Mouse (Mus musculus) spleen, adult 18-20 months (tissue): Measurements from ENCODE around the gene Ifi35.
A peak's percentile ranks its signal among the peaks of the same experiment; 100 is the strongest.
"Not testable (repeated sequence)": the region's sequence is repeated elsewhere in the genome, so short reads cannot be mapped to it uniquely, and the experiment has no call there.

Source experiments
- DNase-seq, 2 experiments: peaks; one replicate each; pipeline ENCODE4 v3.0.0; 2022; ENCODE audit warnings: mixed read lengths in 2 of 2

The Ifi35 gene

DNA sequence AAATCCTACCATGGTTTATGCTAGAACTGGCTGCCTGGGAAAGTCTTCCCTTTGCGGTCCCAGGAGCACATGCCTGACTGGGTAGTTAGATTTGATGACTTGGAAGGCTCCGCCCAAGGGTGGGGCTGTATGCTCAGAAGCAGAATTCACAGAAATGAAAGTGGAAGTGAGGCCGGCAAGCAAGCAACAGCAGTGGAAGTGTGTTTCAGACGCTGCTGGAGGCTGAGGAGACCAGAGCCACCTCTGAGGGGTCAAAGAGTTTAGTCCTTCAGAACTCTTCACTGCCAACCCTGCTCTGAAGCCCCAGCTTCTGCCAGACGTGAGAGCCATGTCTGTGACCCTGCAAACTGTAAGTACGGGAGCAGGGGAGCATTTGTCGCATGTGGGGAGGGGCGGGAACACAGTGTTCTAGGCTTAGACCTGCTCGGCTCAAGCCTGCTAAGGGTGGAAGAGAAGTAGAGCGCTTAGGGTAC lies at the start of gene Ifi35:
Gene Ifi35 (plus strand): TSS at position 134 of the 473 bp plus-strand sequence.
- peak; percentile 59 to 74 for DNase-seq

DNA sequence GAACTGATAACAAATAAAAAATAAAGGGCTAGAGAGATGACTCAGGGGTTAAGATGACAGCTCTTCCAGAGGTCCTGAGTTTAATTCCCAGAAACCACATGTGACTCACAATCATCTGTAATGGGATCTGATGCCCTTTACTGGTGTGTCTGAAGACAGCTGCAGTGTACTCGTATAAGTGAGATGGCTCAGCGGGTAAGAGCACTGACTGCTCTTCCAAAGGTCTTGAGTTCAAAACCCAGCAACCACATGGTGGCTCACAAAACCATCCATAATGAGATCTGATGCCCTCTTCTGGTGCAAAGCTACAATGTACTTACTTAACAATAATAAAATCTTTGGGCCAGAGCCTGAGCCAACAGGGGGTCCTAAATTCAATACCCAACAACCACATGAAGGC lies 32.9 kb upstream of the Ifi35 start:
- DNase-seq: no peak

DNA sequence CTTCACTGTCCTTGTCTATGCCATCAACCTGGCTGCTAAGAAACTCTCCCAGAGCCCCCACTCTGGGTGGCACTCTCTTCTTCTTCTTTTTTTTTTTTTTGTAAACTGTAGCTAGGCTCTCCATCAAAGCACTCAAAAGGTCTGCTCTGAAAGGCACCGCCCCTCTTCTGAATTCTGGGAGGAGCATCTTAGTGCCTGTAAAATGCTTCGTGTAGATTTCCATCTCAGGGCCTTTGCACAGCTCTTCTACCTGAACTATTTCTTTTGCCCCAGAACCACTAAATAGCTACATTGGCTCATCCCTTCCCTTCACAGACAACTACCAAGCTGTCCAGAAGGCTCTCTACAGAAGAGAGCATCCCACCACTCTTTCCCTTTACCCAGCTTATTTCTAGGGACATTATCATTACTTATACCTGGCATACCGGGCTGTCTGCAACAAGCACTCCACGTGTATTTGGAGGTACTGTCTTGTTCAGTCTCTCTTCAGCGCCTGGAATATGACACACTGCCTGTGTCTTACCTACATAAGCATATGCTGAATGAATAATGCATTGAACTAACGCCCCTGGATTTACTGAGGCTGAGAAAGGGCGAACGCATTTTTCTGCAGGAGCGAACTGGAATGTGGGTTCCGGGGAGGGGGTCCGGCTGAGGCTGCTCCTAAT lies 31.6 kb upstream of the Ifi35 start:
- no peak for DNase-seq

DNA sequence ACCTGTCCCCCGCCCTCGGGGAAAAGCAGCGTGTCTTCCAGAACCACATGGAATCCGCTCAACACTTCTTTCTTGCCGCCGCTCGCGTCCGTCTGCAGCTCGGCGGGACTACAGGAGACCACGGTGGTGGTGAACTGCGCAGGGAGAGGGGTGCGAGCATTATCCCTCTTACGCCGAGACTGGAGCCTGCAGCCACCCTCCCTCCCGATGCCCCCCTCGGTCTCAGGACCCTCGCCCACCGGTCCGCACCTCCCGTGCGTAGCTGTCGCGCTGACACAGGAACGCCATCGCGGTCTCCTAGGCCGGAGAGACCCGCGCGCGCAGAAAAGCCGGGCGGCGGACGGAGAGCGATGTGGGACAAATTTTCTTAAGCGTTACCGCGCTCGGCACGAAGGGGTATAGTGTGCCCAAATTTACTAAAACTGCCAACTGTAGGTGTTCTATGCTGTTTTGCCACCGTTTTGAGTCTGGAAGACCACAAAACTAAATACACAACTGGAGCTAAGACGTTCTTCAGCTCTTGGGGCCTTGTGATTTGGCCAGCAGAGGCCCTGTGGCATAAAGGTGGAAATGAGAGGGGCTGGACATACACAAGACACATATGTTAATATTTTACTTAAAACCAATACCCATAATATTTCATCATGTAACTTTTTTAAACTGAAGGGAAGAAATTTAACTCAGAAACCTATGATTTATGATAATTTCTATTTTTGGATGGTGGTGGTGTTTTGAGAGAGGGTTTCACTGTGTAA lies 30.9 kb upstream of the Ifi35 start, which contains the start of gene Aarsd1:
Gene Aarsd1 (minus strand): TSS at position 515 of the 755 bp plus-strand sequence.
- DNase-seq: peak; percentile 72 to 89

DNA sequence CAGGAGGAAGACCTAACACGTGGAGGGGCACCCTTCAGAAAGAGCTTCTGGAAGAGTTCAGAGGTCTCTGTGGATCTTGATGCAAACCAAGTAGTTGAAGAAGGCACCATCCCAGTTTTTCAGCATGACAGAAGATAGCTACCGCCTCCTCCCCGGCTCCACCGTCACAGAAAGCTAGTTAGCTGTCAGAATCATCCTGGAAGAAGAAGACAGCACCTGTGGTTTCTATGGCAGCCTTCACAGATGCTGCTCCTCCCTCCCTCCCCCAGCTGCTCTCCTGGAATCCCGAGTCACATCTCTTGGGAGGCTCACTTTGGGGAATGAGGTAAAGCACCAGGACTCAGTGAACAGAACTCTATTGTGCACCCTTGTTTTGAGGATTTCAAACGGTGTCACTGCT lies 29.2 kb upstream of the Ifi35 start:
- DNase-seq: no peak

DNA sequence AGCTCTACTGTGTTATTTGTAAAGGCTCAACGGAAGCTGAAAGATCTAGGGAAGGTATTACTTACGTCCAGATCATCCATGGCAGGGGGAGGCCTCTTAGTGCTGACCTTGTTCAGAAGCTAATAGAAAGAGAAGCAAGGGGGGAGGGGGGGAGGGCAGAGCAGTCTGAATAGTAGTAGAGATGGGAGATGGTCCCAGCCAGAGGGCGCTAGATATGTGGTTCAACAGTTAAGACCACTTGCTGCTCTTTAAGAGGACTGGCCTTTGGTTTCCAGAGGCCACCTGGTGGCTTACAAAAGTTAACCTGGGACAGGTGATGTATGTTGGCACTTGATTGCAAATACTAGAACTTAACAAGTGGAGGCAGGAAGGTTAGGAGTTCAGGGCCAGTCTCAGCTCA lies 28.6 kb upstream of the Ifi35 start:
- DNase-seq: no peak

DNA sequence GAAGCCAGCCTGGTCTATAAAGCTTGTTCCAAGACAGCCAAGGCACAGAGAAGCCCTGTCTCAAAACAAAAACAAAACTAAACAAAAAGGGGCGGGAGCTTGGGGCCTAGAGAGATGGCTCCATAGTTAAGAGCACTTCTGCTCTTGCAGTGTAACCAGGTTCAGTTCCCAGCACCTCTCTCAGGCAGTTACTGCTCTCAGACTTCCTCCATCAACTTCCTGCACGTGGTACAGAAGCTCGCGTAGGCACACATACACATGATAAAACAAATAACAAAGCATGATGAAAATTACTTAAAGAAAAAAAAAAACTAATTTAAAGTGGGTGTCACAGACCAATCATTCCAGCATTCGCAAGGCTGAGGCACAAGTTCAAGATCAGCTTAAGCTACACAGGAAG lies 28.1 kb upstream of the Ifi35 start:
- no peak for DNase-seq

DNA sequence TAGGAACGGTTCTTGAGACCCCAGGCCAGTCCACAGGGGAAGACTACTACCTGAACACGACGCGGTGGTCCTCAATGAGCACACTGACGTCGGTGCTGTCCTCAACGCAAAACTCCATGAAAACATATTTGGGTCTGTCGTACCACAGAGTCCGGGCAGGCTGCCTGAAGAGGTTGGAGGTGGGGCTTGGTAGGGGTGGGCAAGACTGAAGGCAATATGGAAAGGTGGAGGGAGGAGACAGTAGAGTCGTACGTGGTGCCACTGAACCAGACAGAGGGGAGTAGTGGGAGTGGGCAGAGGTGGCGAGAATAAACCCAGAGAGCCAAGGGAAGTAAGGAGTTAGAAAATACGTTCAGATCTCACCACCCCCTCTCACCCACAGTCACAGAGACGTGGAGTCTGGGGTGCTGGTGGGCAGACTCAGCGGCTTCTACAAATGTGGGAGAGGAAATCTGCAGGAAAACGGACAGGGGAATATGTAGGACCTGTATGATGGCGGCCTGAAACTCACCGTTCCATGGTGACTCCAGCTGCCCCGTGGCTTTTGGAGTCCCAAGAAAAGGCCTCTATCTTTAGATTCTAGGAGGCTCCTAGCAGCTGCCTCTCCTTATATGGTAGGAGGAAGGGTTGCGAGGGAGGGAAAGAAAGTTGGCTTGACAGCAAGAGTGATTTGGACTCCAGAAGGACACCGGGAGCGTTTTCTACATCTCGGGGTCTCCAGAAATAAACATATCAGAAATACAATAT lies 23.9 kb upstream of the Ifi35 start, which contains the start of gene Gm27029:
Gene Gm27029 (minus strand): TSS at position 692 of the 747 bp plus-strand sequence.
- no peak for DNase-seq

DNA sequence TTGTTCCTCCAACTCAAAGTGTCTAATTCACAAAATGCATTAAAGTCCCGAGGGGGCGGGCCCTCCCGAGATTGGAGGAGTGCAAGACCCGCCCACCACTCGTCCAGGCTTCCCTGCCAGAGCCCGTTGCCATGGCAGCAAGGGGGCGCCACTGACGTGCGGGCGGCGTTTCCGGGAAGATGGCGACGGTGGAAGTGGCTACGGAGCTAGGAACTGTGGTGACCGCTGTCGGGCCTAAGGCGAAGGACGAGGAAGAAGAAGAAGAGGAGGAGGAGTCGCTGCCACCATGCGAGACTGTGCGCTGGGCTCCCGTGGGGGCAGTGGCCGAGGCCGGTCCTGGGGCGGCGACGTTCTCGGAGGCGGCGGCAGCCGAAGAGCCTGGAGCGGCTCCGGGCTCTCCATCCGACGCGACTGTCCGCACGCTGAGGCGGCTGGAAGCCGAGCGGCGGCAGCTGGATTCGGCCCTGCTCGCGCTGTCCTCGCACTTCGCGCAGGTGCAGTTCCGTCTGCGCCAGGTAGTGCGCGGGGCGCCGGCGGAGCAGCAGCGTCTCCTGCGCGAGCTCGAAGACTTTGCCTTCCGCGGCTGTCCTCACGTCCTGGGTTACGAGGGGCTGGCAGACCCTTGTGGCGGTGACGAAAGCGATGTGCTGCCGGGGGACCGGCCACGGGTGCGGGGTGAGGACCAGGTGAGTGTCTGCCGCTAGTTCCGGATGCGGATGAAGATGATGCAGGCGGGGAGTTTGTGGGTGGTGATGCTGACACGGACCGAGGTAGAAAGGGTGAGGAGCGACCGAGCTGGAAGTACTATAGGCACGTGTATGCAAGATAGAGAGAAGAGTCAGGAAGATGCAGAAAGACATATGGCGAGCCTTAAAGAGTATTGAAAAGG lies 23.0 kb upstream of the Ifi35 start, which contains the start of the genes Rundc1 and Ptges3l:
Gene Rundc1 (plus strand): TSS at position 161 of the 889 bp plus-strand sequence.
Gene Ptges3l (minus strand): TSS at position 409 of the 889 bp plus-strand sequence.
- peak; percentile 97 to 99 for DNase-seq

DNA sequence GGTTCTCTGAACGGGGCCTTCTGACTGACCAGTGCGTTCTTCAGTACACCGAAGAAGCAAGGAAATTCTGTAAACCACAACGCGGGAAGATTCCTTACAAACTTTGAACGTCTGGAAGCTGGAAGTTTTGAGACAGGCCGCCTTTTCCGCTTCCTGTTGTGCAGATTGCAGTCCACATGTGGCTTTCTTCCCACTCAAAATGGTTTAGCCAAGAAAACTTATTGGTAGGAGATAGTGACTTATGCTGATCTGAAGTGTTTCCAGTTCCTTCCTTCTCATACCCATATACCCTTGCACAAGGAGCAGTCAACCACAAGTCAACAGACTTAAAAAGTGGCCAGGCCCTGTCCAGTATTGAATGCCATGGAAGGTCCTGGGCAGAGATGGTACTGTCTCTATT lies 22.0 kb upstream of the Ifi35 start:
- DNase-seq: no peak

DNA sequence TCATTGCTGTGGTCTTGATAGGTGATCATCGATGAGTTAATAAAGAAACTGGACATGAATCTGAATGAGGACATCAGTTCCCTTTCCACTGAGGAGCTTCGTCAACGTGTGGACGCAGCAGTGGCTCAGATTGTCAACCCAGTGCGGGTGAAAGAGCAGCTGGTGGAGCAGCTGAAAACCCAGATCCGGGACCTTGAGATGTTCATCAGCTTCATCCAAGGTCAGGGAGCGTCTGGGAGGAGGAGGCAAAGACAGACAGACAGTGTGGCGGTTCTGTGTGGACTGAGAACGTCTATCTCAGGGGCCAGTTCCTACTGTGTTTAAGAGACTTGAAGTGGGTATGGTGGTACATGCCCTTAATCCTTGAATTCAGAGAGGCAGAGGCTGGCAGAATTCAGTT lies 16.9 kb upstream of the Ifi35 start:
- no peak for DNase-seq

DNA sequence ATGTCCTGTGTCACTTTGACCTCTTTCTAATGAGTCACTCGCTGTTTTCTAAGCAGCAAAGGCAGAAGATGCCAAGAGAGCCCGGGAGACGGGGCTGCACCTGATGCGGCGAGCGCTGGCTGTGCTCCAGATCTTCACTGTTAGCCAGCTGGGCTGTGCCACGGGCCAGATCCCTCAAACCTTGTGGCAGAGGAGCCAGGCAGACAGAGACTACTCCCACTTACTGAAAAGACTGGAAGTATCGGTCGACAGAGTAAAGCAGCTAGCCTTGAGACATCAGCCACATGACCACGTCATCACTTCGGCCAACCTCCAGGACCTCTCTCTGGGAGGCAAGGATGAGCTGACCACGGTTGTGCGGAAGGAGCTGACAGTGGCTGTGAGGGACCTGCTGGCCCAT lies 14.8 kb upstream of the Ifi35 start:
- no peak for DNase-seq

DNA sequence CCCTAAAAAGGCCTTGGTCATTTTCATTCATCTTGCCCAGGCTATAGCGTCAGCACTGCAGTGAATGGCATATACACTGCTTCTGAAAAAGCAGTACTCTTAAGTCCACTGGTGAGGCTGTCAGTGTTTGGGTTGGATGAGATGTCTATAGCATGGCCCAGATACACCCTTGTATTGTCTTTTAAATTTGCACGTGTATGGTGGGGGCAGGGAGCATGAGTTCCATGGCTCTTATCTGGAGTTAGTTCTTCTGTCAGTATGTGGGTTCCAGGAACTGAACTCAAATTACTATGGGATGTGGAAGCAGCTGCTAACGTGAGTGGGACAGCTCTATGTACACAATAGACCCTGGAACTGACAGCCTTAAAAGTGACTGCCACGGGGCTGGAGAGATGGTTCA lies 12.4 kb upstream of the Ifi35 start:
- no peak for DNase-seq

DNA sequence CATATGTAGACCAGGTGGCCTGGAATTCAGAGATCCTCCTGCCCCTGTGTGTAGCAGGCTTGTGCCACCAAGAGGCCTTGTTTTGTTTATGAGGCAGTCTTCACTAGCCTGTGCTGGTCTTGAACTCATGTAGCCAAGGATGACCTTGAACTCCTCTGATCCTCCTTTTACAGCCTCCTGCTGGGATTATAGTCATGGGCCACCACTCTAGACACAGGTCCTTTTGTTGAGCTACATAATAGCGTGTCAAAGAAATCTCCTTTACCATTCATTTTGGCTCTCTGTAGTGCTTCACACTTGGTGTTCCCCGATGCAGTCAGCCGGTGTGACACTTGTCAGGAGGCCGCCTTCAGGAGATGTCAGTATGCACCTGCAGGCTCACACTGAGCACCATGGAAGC lies 11.3 kb upstream of the Ifi35 start:
- no peak for DNase-seq

DNA sequence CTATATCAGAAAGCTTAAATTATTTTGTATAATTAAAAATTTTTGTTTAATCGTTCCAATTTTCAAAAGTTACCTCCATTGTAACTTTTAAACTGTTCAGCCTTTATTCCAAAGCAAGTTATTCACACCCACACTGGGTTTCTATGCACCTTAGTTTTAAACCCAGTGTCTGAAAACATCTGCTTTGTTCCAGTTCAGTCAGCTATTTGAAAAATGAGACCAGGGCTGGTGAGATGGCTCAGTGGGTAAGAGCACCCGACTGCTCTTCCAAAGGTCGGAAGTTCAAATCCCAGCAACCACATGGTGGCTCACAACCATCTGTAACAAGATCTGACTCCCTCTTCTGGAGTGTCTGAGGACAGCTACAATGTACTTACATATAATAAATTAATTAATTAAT lies 10.2 kb upstream of the Ifi35 start:
- not testable (repeated sequence) for DNase-seq

DNA sequence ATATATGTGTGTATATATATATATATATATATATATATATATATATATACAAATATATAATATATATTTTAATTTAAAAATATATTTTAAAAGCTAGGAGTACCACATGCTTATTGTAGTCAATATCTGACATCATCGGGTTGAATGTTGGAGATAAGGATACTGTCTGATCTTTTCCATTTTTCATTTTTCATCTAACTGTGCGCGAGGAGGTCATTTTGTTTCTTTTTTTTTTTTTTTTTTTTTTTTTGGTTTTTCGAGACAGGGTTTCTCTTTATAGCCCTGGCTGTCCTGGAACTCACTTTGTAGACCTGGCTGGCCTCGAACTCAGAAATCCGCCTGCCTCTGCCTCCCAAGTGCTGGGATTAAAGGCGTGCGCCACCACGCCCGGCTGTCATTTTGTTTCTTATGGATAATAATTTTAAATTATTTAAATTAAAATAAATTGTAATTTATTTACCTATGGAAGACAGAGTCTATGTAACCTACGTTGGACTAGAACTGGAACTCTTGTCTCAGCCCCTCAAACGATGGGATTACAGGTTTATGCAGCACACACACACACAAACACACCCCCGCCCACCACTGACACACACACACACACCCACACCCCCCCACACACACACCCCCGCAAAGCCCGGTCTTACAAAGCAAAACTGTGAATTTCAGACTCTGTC lies 6.6 kb upstream of the Ifi35 start:
- DNase-seq: not testable (repeated sequence)

DNA sequence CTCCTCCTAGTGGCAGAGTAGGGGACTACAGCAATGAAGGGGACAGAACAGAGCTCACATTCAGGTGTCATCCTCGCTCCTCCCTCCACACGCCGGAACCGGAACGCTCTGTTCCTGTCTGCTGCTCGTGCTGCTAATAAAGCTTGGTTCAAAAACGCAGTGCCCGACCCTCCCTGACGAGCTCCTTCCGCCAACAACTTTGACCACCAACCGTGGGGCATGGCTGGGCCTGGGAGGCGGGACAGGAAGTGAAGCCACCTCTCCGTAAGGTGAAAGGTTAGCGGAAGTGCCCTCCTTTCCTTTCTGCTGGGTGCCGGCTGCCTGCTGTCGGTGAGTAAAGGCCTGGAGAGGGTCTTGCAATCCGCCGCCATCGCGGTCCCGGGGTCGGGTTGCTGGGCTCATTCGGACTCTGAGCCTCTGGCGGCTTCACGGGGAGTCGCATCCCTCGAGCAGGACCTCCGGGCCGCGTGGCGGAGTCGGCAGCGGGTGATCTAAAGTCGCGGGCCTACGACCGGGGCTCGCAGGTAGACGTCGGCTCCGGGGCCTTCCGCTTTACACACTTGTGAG lies 6.0 kb upstream of the Ifi35 start, which contains the start of gene Rpl27:
Gene Rpl27 (plus strand): TSS at position 172 of the 567 bp plus-strand sequence.
- peak; percentile 85 to 96 for DNase-seq

DNA sequence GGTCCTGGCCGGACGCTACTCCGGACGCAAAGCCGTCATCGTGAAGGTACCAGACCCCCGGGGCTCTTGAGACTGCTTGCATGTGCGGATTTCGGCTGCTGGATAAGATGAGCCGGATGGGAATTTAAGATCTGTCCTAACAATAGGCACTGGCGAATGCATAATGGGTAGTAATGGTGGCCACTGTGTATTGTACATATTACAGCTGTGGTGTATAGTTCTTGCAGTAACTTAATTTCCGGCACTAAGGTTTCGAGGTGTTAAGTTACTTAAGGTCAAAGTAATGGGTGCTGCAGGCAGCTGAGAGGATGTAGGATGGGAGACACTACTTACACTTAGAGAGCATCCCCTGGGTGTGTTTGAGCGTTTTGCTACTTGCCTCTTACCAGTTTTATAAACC lies 5.4 kb upstream of the Ifi35 start:
- no peak for DNase-seq

DNA sequence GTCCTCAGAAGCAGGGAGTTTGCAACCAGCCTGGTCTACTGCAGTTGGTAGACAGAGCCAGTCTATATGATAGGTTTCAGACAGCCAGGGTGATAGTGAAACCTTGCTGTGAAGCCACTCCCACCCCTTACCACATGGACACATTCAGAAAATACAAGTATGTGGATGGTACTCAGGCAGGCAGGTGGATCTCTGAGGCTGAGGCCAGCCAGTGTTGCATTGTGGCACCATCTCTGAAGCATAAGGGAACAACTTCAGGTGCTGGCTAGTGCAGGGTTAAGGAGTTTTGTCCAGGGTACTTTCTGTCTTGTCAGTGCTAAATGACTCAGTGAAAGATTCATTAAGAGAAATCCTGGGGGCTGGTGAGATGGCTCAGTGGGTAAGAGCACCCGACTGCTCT lies 1.9 kb upstream of the Ifi35 start:
- DNase-seq: no peak

DNA sequence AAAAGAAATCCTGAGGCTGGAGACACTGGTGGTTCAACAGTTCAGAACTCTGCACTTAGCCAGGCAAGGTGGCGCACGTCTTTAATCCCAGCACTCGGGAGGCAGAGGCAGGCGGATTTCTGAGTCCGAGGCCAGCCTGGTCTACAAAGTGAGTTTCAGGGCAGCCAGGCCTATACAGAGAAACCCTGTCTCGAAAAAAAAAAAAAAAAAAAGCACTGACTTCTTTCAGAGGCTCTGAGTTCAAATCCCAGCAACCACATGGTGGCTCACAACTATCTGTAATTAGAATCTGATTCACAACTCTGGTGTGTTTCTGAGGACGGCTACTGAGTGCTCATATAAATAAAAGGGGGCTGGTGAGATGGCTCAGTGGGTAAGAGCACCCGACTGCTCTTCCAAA lies 1.3 kb upstream of the Ifi35 start:
- DNase-seq: not testable (repeated sequence)

DNA sequence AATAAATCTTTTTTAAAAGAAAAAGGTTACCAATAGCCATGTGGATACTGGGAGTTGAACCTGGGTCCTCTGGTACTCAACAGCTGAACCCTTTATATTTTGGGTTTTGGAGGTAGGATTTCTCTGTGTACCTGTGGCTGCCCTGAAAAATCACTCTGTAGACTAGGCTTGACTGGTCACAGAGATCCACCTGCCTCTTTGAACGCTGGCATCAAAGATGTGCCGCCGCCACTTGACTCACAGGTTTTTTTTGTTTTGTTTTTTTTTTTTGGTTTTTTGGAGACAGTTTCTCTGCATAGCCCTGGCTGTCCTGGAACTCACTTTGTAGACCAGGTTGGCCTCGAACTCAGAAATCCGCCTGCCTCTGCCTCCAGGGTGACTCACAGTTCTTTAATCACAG lies 421 bp upstream of the Ifi35 start:
- no peak for DNase-seq
